ENCODE assay signal across 8 mouse cellular contexts in genomic region chr17:33920282-33921097, GRCm38 (mm10). TPM values are rescaled to one million over a fixed set of nuclear protein-coding genes. Genes with fewer than 3 reads are reported as not detected.
DNase-seq lines count a peak whose midpoint lies in the region; ATAC-seq and TF ChIP-seq lines count a peak whose summit lies in the region.

No protein-coding gene starts in this region.

- H3K9me3 ChIP-seq in hindbrain, embryonic 11.5 days (ENCODE audit: control insufficient read depth, low read length): no peaks in the 10 kb centered on the region

- CTCF ChIA-PET in Patski (lab: Charles Lee): interaction anchor here (0.9 to 3.5 kb wide), 2 partner anchors 12 to 24 kb away, joined by 3 to 13 read pairs; no protein-coding TSS in a partner anchor

- no peaks in the 10 kb centered on the region for H3K36me3 ChIP-seq in hindbrain, embryonic 11.5 days (ENCODE audit: control insufficient read depth, insufficient read depth, low read length)

- in situ Hi-C loops in Patski (cut with MboI; ENCODE audit: low pct_unique_long_range_greater_than_20kb): no loop called here

- WGBS in hindbrain, embryonic 11.5 days: under 1% methylated on average over 36 of the region's 36 CpGs

- H3K4me1 ChIP-seq in hindbrain, embryonic 11.5 days (replicated peaks; ENCODE audit: control insufficient read depth, insufficient read depth, low read length): peaks cover 20% of the 10 kb centered on the region

- H3K4me2 ChIP-seq in hindbrain, embryonic 11.5 days (replicated peaks; ENCODE audit: low read depth, low read length): peak overlapping the region; percentile 86

- POLR2A ChIA-PET in Patski (lab: Charles Lee): no interaction called here

- H3K27ac ChIP-seq in hindbrain, embryonic 11.5 days (ENCODE audit: low read depth, low read length): 0 out of 2 replicates have a peak overlapping the region, but pooled peaks have one; percentile 30
- H3K27ac ChIP-seq in left cerebral cortex, adult 2 months: peak overlapping the region; percentile 80

- intact Hi-C loops in left cerebral cortex, adult 2 months (cut with DNase I): loop anchor here (2.0 to 10.0 kb wide), 2 partner anchors 24 to 1536 kb away; partner anchors contain the start of gene Wiz

- no peaks in the 10 kb centered on the region for H3K27me3 ChIP-seq in Patski
- no peaks in the 10 kb centered on the region for H3K27me3 ChIP-seq in hindbrain, embryonic 11.5 days (ENCODE audit: control insufficient read depth, insufficient read depth, low read length)

- H3K4me3 ChIP-seq in hindbrain, embryonic 11.5 days (ENCODE audit: low read depth, low read length): peak overlapping the region; percentile 49
- H3K4me3 ChIP-seq in left cerebral cortex, adult 2 months: peak overlapping the region; percentile 56

- ATAC-seq in Patski: peak; percentile 42
- peak; percentile 35 for ATAC-seq in frontal cortex, adult (ENCODE audit: low TSS enrichment)
- peak; percentile 61 for ATAC-seq in hindbrain, embryonic 11.5 days (ENCODE audit: low FRiP score)
- peak; percentile 46 for ATAC-seq in megakaryocyte, adult 5-6 weeks (ENCODE audit: poor library complexity, severe bottlenecking)

- H3K9ac ChIP-seq in hindbrain, embryonic 11.5 days (ENCODE audit: low read depth, low read length): peak overlapping the region; percentile 67

- TF ChIP-seq CTCF in Patski (IDR thresholded peaks at IDR 0.05): no peak
- TF ChIP-seq CTCF in left cerebral cortex, adult 2 months (IDR thresholded peaks at IDR 0.05): peak; percentile 83

- DNase-seq in Patski (ENCODE audit: low read depth, low spot score): no peak
- peak; percentile 85 for DNase-seq in cerebellum, adult 9-11 months
- peak; percentile 89 for DNase-seq in hindbrain, embryonic 11.5 days (ENCODE audit: low spot score)
- peak; percentile 78 to 82 for DNase-seq in left cerebral cortex, adult 2 months (ENCODE audit: extremely low spot score in 1 of 2, low spot score in 2 of 2)
- DNase-seq in right cerebral cortex, postnatal 10 days (ENCODE audit: low spot score in 2 of 2): peak; percentile 88 to 92
- peak; percentile 71 to 82 for DNase-seq in urinary bladder, postnatal 4 days (ENCODE audit: low spot score in 2 of 2)

RNA-seq across cellular contexts. Expression of gene Zbtb22, which starts 4.8 kb away (rescaled TPM):
- polyA plus RNA-seq in Patski (2021): 30.7 TPM
- polyA plus RNA-seq in hindbrain, embryonic 11.5 days (2014; fragmentation: Nextera tagmentation; extraction: Ambion mirVana): 8.1 and 9.3 TPM in 2 replicates
- 10 to 100 TPM; 35.8 to 36.0 TPM for total RNA-seq in left cerebral cortex, adult 2 months (2021)
- total RNA-seq in megakaryocyte, adult 5-6 weeks (2015): 13.7 and 14.0 TPM in 2 replicates
- total RNA-seq in megakaryocyte, adult 5-6 weeks (2017): 22.0 and 25.8 TPM in 2 replicates

RNA-seq across cellular contexts. Expression of gene Tapbp, which starts 4.8 kb away (rescaled TPM):
- polyA plus RNA-seq in Patski (2021): 155 TPM
- 14.5 and 16.6 TPM in 2 replicates for polyA plus RNA-seq in hindbrain, embryonic 11.5 days (2014; fragmentation: Nextera tagmentation; extraction: Ambion mirVana)
- 10 to 100 TPM; 41.3 to 44.2 TPM for total RNA-seq in left cerebral cortex, adult 2 months (2021)
- 99.7 and 105 TPM in 2 replicates for total RNA-seq in megakaryocyte, adult 5-6 weeks (2015)
- 88.9 and 93.3 TPM in 2 replicates for total RNA-seq in megakaryocyte, adult 5-6 weeks (2017)

RNA-seq across cellular contexts. Expression of gene Rgl2, which starts 8.9 kb away (rescaled TPM):
- 59.6 TPM for polyA plus RNA-seq in Patski (2021)
- 32.5 and 32.9 TPM in 2 replicates for polyA plus RNA-seq in hindbrain, embryonic 11.5 days (2014; fragmentation: Nextera tagmentation; extraction: Ambion mirVana)
- 10 to 100 TPM; 63.4 to 74.3 TPM for total RNA-seq in left cerebral cortex, adult 2 months (2021)
- total RNA-seq in megakaryocyte, adult 5-6 weeks (2015): 33.6 and 38.2 TPM in 2 replicates
- 51.8 and 58.3 TPM in 2 replicates for total RNA-seq in megakaryocyte, adult 5-6 weeks (2017)

RNA-seq across cellular contexts. Expression of gene Daxx, which starts 11.3 kb away (rescaled TPM):
- polyA plus RNA-seq in Patski (2021): 37.4 TPM
- 47.0 and 60.0 TPM in 2 replicates for polyA plus RNA-seq in hindbrain, embryonic 11.5 days (2014; fragmentation: Nextera tagmentation; extraction: Ambion mirVana)
- total RNA-seq in left cerebral cortex, adult 2 months (2021): 10 to 100 TPM; 25.5 to 27.7 TPM
- 42.1 and 49.7 TPM in 2 replicates for total RNA-seq in megakaryocyte, adult 5-6 weeks (2015)
- total RNA-seq in megakaryocyte, adult 5-6 weeks (2017): 39.3 and 63.3 TPM in 2 replicates

RNA-seq across cellular contexts. Expression of gene Platr17, which starts 15.6 kb away (rescaled TPM):
- polyA plus RNA-seq in Patski (2021): not detected
- 0.86 TPM in 1 of 2 replicates, not detected in the other for polyA plus RNA-seq in hindbrain, embryonic 11.5 days (2014; fragmentation: Nextera tagmentation; extraction: Ambion mirVana)
- not detected for total RNA-seq in left cerebral cortex, adult 2 months (2021)
- 4.9 and 9.8 TPM in 2 replicates for total RNA-seq in megakaryocyte, adult 5-6 weeks (2015)
- 2.6 and 5.9 TPM in 2 replicates for total RNA-seq in megakaryocyte, adult 5-6 weeks (2017)
